10 mouse cellular contexts compared by ENCODE assay signal in the genomic region with DNA sequence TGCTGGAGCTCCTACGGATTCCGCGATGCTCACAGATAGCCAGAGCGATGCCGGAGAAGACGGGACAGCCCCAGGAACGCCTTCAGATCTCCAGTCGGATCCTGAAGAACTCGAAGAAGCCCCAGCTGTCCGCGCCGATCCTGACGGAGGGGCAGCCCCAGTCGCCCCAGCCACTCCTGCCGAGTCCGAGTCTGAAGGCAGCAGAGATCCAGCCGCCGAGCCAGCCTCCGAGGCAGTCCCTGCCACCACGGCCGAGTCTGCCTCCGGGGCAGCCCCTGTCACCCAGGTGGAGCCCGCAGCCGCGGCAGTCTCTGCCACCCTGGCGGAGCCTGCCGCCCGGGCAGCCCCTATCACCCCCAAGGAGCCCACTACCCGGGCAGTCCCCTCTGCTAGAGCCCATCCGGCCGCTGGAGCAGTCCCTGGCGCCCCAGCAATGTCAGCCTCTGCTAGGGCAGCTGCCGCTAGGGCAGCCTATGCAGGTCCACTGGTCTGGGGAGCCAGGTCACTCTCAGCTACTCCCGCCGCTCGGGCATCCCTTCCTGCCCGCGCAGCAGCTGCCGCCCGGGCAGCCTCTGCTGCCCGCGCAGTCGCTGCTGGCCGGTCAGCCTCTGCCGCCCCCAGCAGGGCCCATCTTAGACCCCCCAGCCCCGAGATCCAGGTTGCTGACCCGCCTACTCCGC. TPM values are rescaled to one million over a fixed set of nuclear protein-coding genes. Genes with fewer than 3 reads are reported as not detected.
DNase-seq lines count a peak whose midpoint lies in the region; ATAC-seq and TF ChIP-seq lines count a peak whose summit lies in the region.
"Had no signal": no experiment of that assay in that cellular context is flagged by ENCODE, and none has a peak within 500 bp of the region (broad histone marks: within the 10 kb centered on the region; RNA-seq: fewer than 3 reads in every experiment).

No protein-coding gene starts in this region.

- H3K9ac ChIP-seq in kidney, embryonic 16.5 days (replicated peaks; ENCODE audit: low read length): peak overlapping the region; percentile 17; the same call in 1 of the 2 replicates
- H3K9ac ChIP-seq in embryonic facial prominence, embryonic 15.5 days: no peak overlapping the region; the same call in 1 of the 2 replicates
- peak overlapping the region; percentile 20; the same call in 1 of the 2 replicates for H3K9ac ChIP-seq in intestine, embryonic 15.5 days
- no peak overlapping the region for H3K9ac ChIP-seq in midbrain, postnatal 0 days (replicated peaks; ENCODE audit: low read length, poor library complexity, severe bottlenecking)

- no peak for TF ChIP-seq POLR2A in kidney, adult 2 months (IDR thresholded peaks at IDR 0.05; ENCODE audit: low read depth, low read length)

- no peak for DNase-seq in kidney, adult 2 months
- DNase-seq in midbrain, postnatal 0 days (ENCODE audit: low spot score): no peak
- DNase-seq in embryo, embryonic 9.5 days (ENCODE audit: extremely low spot score): no peak
- no peak for DNase-seq in spleen, adult 18-20 months
- no peak for DNase-seq in kidney, postnatal 10 days
- DNase-seq: cerebellum, adult 18-20 months had no signal

- H3K36me3 ChIP-seq in kidney, embryonic 16.5 days (ENCODE audit: insufficient read depth, low read length): peaks cover 11% of the 10 kb centered on the region
- H3K36me3 ChIP-seq in kidney, adult 2 months (ENCODE audit: control insufficient read depth, insufficient read depth, low read length): no peaks in the 10 kb centered on the region
- peaks cover 7% of the 10 kb centered on the region for H3K36me3 ChIP-seq in embryonic facial prominence, embryonic 15.5 days
- H3K36me3 ChIP-seq in intestine, embryonic 15.5 days: peaks cover 15% of the 10 kb centered on the region
- no peaks in the 10 kb centered on the region for H3K36me3 ChIP-seq in midbrain, postnatal 0 days (ENCODE audit: insufficient read depth, low read length)

- ATAC-seq in kidney, embryonic 16.5 days (ENCODE audit: low FRiP score, low TSS enrichment): no peak
- ATAC-seq in embryonic facial prominence, embryonic 15.5 days (ENCODE audit: insufficient number of reproducible peaks, low FRiP score, low TSS enrichment, low read depth): no peak
- no peak for ATAC-seq in intestine, embryonic 15.5 days
- ATAC-seq in midbrain, postnatal 0 days (ENCODE audit: low FRiP score): no peak

- peaks cover 13% of the 10 kb centered on the region for H3K4me1 ChIP-seq in kidney, embryonic 16.5 days (ENCODE audit: insufficient read depth, low read length)
- no peaks in the 10 kb centered on the region for H3K4me1 ChIP-seq in kidney, adult 2 months (ENCODE audit: control insufficient read depth, insufficient read depth, low read length)
- peaks cover 34% of the 10 kb centered on the region for H3K4me1 ChIP-seq in embryonic facial prominence, embryonic 15.5 days
- H3K4me1 ChIP-seq in intestine, embryonic 15.5 days (replicated peaks): peaks cover 19% of the 10 kb centered on the region
- H3K4me1 ChIP-seq in midbrain, postnatal 0 days (ENCODE audit: insufficient read depth, low read length): no peaks in the 10 kb centered on the region; the same call in 1 of the 2 replicates

- peaks cover 37% of the 10 kb centered on the region for H3K27me3 ChIP-seq in kidney, embryonic 16.5 days (ENCODE audit: insufficient read depth, low read length)
- H3K27me3 ChIP-seq in kidney, adult 2 months (replicated peaks; ENCODE audit: control insufficient read depth, insufficient read depth, low read length): no peaks in the 10 kb centered on the region
- H3K27me3 ChIP-seq in embryonic facial prominence, embryonic 15.5 days: peaks cover 35% of the 10 kb centered on the region
- peaks cover 33% of the 10 kb centered on the region for H3K27me3 ChIP-seq in intestine, embryonic 15.5 days (replicated peaks)
- H3K27me3 ChIP-seq in midbrain, postnatal 0 days (ENCODE audit: insufficient read depth, low read length): peaks cover 23% of the 10 kb centered on the region

- TF ChIP-seq CTCF in kidney, adult 2 months (conservative IDR thresholded peaks at IDR 0.05; ENCODE audit: insufficient read depth, insufficient read length, low read depth, low read length): no peak
- no peak for TF ChIP-seq CTCF in midbrain, postnatal 0 days (IDR thresholded peaks at IDR 0.05)

- H3K27ac ChIP-seq in kidney, embryonic 16.5 days (ENCODE audit: low read length): no peak overlapping the region
- no peak overlapping the region for H3K27ac ChIP-seq in kidney, adult 2 months (ENCODE audit: insufficient read depth, low read depth, low read length)
- no peak overlapping the region for H3K27ac ChIP-seq in embryonic facial prominence, embryonic 15.5 days (replicated peaks)
- H3K27ac ChIP-seq in intestine, embryonic 15.5 days: no peak overlapping the region
- no peak overlapping the region for H3K27ac ChIP-seq in midbrain, postnatal 0 days (ENCODE audit: low read depth, low read length)

- peak overlapping the region; percentile 41 for H3K4me3 ChIP-seq in kidney, embryonic 16.5 days (ENCODE audit: low read length)
- H3K4me3 ChIP-seq in kidney, adult 2 months (ENCODE audit: insufficient read depth, low read depth, low read length): no peak overlapping the region
- H3K4me3 ChIP-seq in embryonic facial prominence, embryonic 15.5 days (replicated peaks): peak overlapping the region; percentile 37
- H3K4me3 ChIP-seq in intestine, embryonic 15.5 days (replicated peaks): peak overlapping the region; percentile 38
- peak overlapping the region; percentile 32 for H3K4me3 ChIP-seq in midbrain, postnatal 0 days (ENCODE audit: low read depth, low read length)
- H3K4me3 ChIP-seq: myocyte had no signal

- peaks cover 69% of the 10 kb centered on the region for H3K9me3 ChIP-seq in kidney, embryonic 16.5 days (ENCODE audit: low read length)
- peaks cover 46% of the 10 kb centered on the region for H3K9me3 ChIP-seq in embryonic facial prominence, embryonic 15.5 days (replicated peaks)
- H3K9me3 ChIP-seq in intestine, embryonic 15.5 days: peaks cover 24% of the 10 kb centered on the region
- peaks cover 31% of the 10 kb centered on the region for H3K9me3 ChIP-seq in midbrain, postnatal 0 days (ENCODE audit: low read length)

- 53% methylated on average over 45 of the region's 48 CpGs for WGBS in kidney, embryonic 16.5 days
- 54% methylated on average over 48 of the region's 48 CpGs for whole genome bisulfite sequencing in kidney, adult 2 months
- WGBS in embryonic facial prominence, embryonic 15.5 days: 50% methylated on average over 48 of the region's 48 CpGs
- WGBS in intestine, embryonic 15.5 days: 41% methylated on average over 48 of the region's 48 CpGs
- WGBS in midbrain, postnatal 0 days: 55% methylated on average over 48 of the region's 48 CpGs

- H3K4me2 ChIP-seq in kidney, embryonic 16.5 days (replicated peaks; ENCODE audit: low read depth, low read length): peak overlapping the region; percentile 62
- peak overlapping the region; percentile 49 for H3K4me2 ChIP-seq in embryonic facial prominence, embryonic 15.5 days (replicated peaks)
- peak overlapping the region; percentile 56 for H3K4me2 ChIP-seq in intestine, embryonic 15.5 days (replicated peaks)
- H3K4me2 ChIP-seq in midbrain, postnatal 0 days (ENCODE audit: low read depth, low read length, poor library complexity, severe bottlenecking): peak overlapping the region; percentile 51

RNA-seq across cellular contexts. Expression of gene Gnas, which starts 15.1 kb away (rescaled TPM):
- polyA plus RNA-seq in kidney, embryonic 16.5 days (2015; fragmentation: Nextera tagmentation; extraction: Ambion mirVana): 743 and 1,325 TPM in 2 replicates
- 872 and 1,035 TPM in 2 replicates for polyA plus RNA-seq in kidney, adult 2 months (2012; rRNA removed)
- polyA plus RNA-seq in embryonic facial prominence, embryonic 15.5 days (2015; fragmentation: Nextera tagmentation; extraction: Ambion mirVana): 2,102 and 2,156 TPM in 2 replicates
- 1,496 and 1,641 TPM in 2 replicates for polyA plus RNA-seq in intestine, embryonic 15.5 days (2015; fragmentation: Nextera tagmentation; extraction: Ambion mirVana)
- 1,613 and 1,637 TPM in 2 replicates for total RNA-seq in midbrain, postnatal 0 days (2014; rRNA removed)
- 1,739 and 1,834 TPM in 2 replicates for polyA plus RNA-seq in midbrain, postnatal 0 days (2015; fragmentation: Nextera tagmentation; extraction: Ambion mirVana)

RNA-seq across cellular contexts. Expression of gene Gm20721, which starts 47.3 kb away (rescaled TPM):
- 18.2 and 28.2 TPM in 2 replicates for polyA plus RNA-seq in kidney, embryonic 16.5 days (2015; fragmentation: Nextera tagmentation; extraction: Ambion mirVana)
- not detected in 2 replicates for polyA plus RNA-seq in kidney, adult 2 months (2012; rRNA removed)
- polyA plus RNA-seq in embryonic facial prominence, embryonic 15.5 days (2015; fragmentation: Nextera tagmentation; extraction: Ambion mirVana): 26.0 and 38.6 TPM in 2 replicates
- 29.6 and 40.8 TPM in 2 replicates for polyA plus RNA-seq in intestine, embryonic 15.5 days (2015; fragmentation: Nextera tagmentation; extraction: Ambion mirVana)
- total RNA-seq in midbrain, postnatal 0 days (2014; rRNA removed): not detected in 2 replicates
- polyA plus RNA-seq in midbrain, postnatal 0 days (2015; fragmentation: Nextera tagmentation; extraction: Ambion mirVana): 9.8 and 10.8 TPM in 2 replicates

Comparison
In these comparisons a context has a peak if more than half of its experiments do, and no peak if none do; other contexts are left out.
1. RNA of gene Gm20721, which starts 47.3 kb away (polyA plus RNA-seq): 29.6 to 40.8 TPM in intestine, embryonic 15.5 days, 26.0 to 38.6 TPM in embryonic facial prominence, embryonic 15.5 days, 18.2 to 28.2 TPM in kidney, embryonic 16.5 days and 9.8 to 10.8 TPM in midbrain, postnatal 0 days; not detected in kidney, adult 2 months; every median in the first group is over 10 times any median in the second.
2. H3K9ac ChIP-seq: peak in kidney, embryonic 16.5 days (single experiment) and intestine, embryonic 15.5 days (single experiment); none in embryonic facial prominence, embryonic 15.5 days (single experiment) and midbrain, postnatal 0 days (single experiment).
3. Peak in every context shown above with its lines, with median percentiles within 50 percentile points of each other: H3K4me2 ChIP-seq.